Mouse (Mus musculus): Measurements from ENCODE around the gene Trappc6b. TPM values are rescaled to one million over a fixed set of nuclear protein-coding genes. Genes with fewer than 3 reads are reported as not detected.
A peak's percentile ranks its signal among the peaks of the same experiment; 100 is the strongest.

Trappc6b gene
- polyA plus RNA-seq (2015; fragmentation: Nextera tagmentation; extraction: Ambion mirVana) = 137 and 140 TPM in 2 replicates

DNA sequence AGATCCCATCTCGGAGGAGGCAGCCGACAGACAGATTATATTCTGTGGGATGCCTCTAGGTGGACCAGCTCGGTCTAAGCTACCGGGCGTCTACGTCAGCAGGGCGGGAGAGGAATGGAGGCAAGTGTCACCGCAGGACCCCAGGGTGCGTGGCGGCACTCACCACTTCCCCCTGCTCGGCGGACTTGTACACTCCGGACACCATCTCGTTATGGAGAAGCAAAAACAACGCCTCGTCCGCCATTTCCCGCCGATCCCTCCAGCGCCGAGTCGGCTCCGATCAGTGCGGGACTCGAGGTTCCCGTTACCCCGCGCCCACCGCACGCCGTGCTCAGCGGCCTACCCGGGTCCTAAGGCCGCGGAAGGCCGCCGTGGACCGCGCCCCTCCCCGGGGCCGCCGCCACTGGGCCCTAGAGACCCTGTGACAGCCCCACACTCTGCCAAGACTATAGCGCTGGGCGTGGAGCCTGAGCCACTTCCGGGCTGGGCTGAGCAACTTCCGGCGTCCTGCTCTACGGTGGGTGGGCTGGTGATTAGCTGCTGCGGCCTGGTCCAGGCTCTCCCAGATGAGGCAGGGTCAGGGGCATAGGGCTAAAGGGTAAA is at the start of gene Trappc6b:
Gene Trappc6b (minus strand): TSS at position 480 of the 603 bp plus-strand sequence.
- H3K9me3 ChIP-seq (replicated peaks) = no peaks in the 10 kb centered on the region
- H3K4me2 ChIP-seq = peak within 1 kb of the TSS; percentile 78
- peak within 1 kb of the TSS; percentile 91 for H3K27ac ChIP-seq
- WGBS = under 1% methylated on average over 49 of the region's 49 CpGs
- peaks cover 18% of the 10 kb centered on the region for H3K36me3 ChIP-seq (ENCODE audit: poor library complexity, severe bottlenecking)
- peak within 1 kb of the TSS; percentile 79 for H3K4me3 ChIP-seq
- H3K27me3 ChIP-seq = no peaks in the 10 kb centered on the region
- peak within 1 kb of the TSS; percentile 91 for H3K9ac ChIP-seq
- peaks cover 25% of the 10 kb centered on the region for H3K4me1 ChIP-seq
- ATAC-seq = peak; percentile 98

DNA sequence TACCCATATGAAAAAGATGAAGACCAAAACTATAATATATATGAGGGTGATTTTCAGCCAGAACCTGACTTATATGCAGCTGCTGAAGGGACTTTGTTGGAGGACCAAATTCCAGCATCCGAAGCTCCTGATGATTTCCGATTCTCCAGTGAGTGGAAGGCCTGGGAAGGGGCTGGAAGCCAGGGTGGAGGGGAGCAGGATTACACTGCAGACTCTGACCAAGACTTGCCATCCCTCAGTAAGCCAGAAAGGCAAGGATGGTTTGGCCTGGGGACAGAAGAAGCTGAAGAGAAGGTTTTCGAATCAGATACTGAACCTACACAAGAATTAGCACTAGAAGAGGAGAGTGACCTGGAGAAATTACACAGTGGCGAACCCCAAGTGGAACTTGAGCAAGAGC is 46.7 kb upstream of the Trappc6b start:
- H3K27me3 ChIP-seq = no peaks in the 10 kb centered on the region
- H3K4me1 ChIP-seq = no peaks in the 10 kb centered on the region
- no peak overlapping the region for H3K9ac ChIP-seq
- H3K27ac ChIP-seq = no peak overlapping the region
- H3K4me2 ChIP-seq = no peak overlapping the region
- 92% methylated on average over 4 of the region's 4 CpGs for WGBS
- no peaks in the 10 kb centered on the region for H3K36me3 ChIP-seq (ENCODE audit: poor library complexity, severe bottlenecking)
- ATAC-seq = no peak
- H3K9me3 ChIP-seq (replicated peaks) = no peaks in the 10 kb centered on the region
- H3K4me3 ChIP-seq = no peak overlapping the region

DNA sequence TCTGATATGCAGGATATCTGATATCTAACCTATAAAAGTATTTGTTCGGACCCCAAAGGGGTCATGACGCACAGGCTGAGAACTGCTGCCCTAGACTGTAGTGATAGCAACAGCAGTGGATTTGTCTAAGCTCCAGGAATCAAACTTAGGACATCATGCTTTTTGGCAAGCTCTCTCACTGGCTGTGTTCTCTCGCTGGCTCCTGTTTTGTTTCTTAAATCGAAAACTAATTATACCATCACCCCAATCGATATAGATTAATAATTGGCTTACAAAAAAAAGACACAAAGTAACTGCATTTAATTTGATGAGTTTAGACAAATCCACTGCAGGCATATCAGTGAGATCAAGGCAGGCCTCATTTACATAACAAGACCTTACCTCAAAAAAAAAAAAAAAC is 45.2 kb upstream of the Trappc6b start:
- Histone ChIP-seq H3K36me3 (ENCODE audit: poor library complexity, severe bottlenecking) (no peaks in the 10 kb centered on the region), H3K9ac (no peak overlapping the region), H3K4me1 (no peaks in the 10 kb centered on the region), H3K27me3 (no peaks in the 10 kb centered on the region), H3K9me3 (replicated peaks) (no peaks in the 10 kb centered on the region), H3K27ac (no peak overlapping the region), H3K4me3 (no peak overlapping the region), H3K4me2 (no peak overlapping the region)
- 81% methylated on average over 5 of the region's 5 CpGs for WGBS
- no peak for ATAC-seq

DNA sequence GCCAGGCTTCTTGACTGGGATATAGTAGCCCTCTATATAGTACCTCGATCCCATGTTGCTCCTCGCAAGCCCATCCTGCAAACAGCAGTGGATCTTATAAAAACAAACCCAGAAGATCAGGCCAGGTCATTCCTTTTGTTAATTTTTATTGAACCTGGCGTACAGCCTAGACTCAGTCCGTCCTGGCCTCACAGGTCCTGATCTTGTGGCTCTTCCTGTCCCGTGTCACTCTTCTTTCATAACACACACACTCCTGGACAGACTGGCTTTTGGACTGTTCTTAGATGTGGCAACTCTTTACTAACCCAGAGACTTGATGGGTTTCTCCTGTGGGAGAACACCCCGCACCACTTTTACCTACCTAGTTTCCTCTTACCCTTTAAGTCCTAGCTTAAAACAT is 44.6 kb upstream of the Trappc6b start:
- H3K4me3 ChIP-seq = no peak overlapping the region
- H3K9me3 ChIP-seq (replicated peaks) = no peaks in the 10 kb centered on the region
- H3K27ac ChIP-seq = no peak overlapping the region
- no peaks in the 10 kb centered on the region for H3K27me3 ChIP-seq
- 87% methylated on average over 6 of the region's 6 CpGs for WGBS
- H3K4me1 ChIP-seq = no peaks in the 10 kb centered on the region
- no peaks in the 10 kb centered on the region for H3K36me3 ChIP-seq (ENCODE audit: poor library complexity, severe bottlenecking)
- H3K9ac ChIP-seq = no peak overlapping the region
- no peak for ATAC-seq
- no peak overlapping the region for H3K4me2 ChIP-seq

DNA sequence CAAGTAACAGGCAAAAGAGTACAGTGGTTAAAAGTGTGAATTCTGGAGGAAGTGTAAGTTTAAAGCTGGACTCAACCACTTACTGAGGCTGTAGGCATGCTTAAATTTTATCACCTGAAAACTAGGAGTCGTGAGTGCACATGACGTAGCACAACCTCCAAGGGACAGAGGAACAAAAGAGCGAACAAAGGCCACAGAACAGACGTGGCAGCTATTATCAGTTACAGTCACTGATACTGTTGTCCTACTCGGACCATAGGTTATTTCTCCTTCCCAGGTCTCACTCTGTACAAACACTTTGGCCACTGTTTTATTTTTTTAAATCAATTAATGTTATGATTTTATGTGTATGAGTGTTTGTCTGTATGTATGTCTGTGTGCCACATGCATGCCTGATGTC is 43.5 kb upstream of the Trappc6b start:
- 73% methylated on average over 5 of the region's 5 CpGs for WGBS
- no peak for ATAC-seq
- Histone ChIP-seq H3K27me3 (no peaks in the 10 kb centered on the region), H3K4me1 (no peaks in the 10 kb centered on the region), H3K27ac (no peak overlapping the region), H3K9me3 (replicated peaks) (no peaks in the 10 kb centered on the region), H3K36me3 (ENCODE audit: poor library complexity, severe bottlenecking) (no peaks in the 10 kb centered on the region), H3K9ac (no peak overlapping the region), H3K4me2 (no peak overlapping the region), H3K4me3 (no peak overlapping the region)

DNA sequence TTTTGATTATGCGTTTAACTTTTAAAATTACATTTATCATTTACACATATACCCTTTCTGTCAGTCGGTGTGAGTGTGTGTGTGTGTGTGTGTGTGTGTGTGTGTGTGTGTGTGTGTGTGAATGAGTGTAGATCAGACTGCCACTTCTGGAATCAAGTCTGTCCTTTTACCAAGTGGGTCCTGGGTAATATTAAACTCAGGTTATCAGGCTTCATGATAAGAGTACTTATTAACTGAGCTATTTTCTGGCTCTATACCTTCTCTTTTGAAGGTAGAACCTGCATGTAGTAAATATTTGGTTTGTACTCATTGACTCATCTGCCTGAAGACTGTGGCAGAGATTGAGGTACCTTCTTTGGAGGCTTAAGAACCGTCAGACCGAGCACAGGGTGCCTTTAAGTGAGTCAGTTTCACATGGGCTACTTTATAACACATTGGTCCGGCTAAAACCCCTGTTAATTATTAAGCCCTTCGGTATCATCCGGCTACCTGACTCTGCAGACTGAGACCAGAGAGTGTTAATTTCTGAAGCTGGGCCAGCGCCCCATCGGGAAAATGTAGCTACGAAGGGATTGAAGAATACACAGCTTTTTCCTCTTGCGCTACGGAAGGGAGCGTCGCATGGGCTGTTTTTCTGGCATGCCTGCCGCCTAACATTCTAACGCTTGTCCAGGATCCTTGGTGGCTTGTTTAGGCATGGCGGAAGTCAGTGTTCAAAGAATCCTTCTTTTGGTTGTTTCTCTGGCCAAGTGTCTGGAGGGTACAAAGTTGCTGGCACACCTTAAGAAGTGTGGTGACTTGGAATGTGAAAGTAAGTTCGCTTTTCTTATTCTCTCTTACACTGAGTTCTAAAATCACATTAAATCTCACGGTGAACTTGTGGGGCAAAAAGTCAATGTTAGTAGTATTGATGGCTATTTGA is 34.1 kb upstream of the Trappc6b start, which contains the start of gene Mia2:
Gene Mia2 (plus strand): TSS at position 696 of the 922 bp plus-strand sequence.
- no peaks in the 10 kb centered on the region for H3K27me3 ChIP-seq
- H3K4me2 ChIP-seq = no peak within 1 kb of the TSS
- no peak for ATAC-seq
- H3K4me3 ChIP-seq = no peak within 1 kb of the TSS
- H3K9ac ChIP-seq = no peak within 1 kb of the TSS
- no peak within 1 kb of the TSS for H3K27ac ChIP-seq
- no peaks in the 10 kb centered on the region for H3K9me3 ChIP-seq (replicated peaks)
- H3K36me3 ChIP-seq (ENCODE audit: poor library complexity, severe bottlenecking) = no peaks in the 10 kb centered on the region
- 88% methylated on average over 19 of the region's 19 CpGs for WGBS
- no peaks in the 10 kb centered on the region for H3K4me1 ChIP-seq

DNA sequence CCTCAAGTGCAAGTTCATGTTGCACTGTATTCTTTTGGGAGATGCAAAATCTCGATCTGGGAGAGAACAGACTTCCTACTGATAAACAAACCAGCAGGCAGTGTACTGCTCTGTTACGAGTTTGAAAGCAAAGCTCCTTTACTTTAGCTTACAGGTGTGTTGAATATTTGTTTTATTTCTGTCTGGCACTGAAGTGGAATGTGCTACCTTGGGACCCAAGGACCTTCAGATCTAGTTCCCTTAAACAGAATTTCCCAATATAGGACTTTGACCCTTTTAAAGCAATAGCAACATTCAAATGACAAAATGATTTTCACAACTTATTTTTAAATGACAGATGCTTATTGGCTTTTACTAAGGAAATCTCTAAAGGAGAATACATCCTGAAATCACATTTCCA is 32.3 kb upstream of the Trappc6b start:
- ATAC-seq = no peak
- 72% methylated on average over 2 of the region's 2 CpGs for WGBS
- no peaks in the 10 kb centered on the region for H3K4me1 ChIP-seq
- H3K27ac ChIP-seq = no peak overlapping the region
- H3K27me3 ChIP-seq = no peaks in the 10 kb centered on the region
- H3K9ac ChIP-seq = no peak overlapping the region
- no peak overlapping the region for H3K4me2 ChIP-seq
- H3K36me3 ChIP-seq (ENCODE audit: poor library complexity, severe bottlenecking) = no peaks in the 10 kb centered on the region
- no peak overlapping the region for H3K4me3 ChIP-seq
- no peaks in the 10 kb centered on the region for H3K9me3 ChIP-seq (replicated peaks)

DNA sequence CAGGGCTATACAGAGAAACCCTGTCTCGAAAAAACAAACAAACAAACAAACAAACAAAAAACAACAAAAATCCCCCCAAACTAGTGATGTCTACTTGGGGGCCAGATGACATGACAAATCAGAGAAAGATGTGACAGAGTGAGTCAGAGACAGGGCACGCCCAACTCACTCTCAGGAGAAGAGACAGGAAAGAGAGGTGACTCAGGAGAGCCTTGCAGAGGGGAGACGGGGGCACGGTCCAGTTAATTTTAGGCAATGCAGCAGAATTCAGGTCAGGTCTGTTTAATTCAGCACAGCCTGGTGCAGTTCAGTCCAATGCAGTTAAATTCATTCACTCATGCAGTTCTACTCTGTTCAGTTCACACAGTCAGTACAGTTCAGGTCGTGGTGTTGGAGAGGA is 24.9 kb upstream of the Trappc6b start:
- Histone ChIP-seq H3K9ac (no peak overlapping the region), H3K4me2 (no peak overlapping the region), H3K36me3 (ENCODE audit: poor library complexity, severe bottlenecking) (no peaks in the 10 kb centered on the region), H3K27ac (no peak overlapping the region), H3K27me3 (no peaks in the 10 kb centered on the region), H3K4me3 (no peak overlapping the region), H3K9me3 (replicated peaks) (no peaks in the 10 kb centered on the region), H3K4me1 (no peaks in the 10 kb centered on the region)
- WGBS = 81% methylated on average over 5 of the region's 5 CpGs
- no peak for ATAC-seq

DNA sequence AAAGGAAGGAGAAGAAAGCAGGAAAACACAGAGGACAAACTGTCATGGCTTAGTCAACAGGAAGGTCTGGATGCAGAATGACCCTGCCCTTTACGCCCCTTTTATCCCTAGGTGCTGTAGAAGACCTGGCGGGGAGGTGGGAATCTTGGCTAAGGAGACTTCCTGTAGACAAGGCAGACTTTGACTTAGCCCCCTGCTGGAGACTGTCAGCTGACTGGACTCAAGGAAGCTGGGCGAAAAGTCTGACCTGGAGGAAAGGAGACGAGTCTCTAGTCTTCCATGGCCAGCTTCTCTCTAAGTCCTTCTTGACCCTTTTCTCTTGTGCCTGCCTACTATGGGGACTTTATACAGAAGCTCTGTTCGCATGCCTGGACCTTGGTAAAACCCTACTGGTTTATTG is 23.2 kb upstream of the Trappc6b start:
- H3K9ac ChIP-seq = no peak overlapping the region
- no peak overlapping the region for H3K4me3 ChIP-seq
- WGBS = 85% methylated on average over 5 of the region's 5 CpGs
- H3K36me3 ChIP-seq (ENCODE audit: poor library complexity, severe bottlenecking) = no peaks in the 10 kb centered on the region
- no peak overlapping the region for H3K4me2 ChIP-seq
- H3K27me3 ChIP-seq = no peaks in the 10 kb centered on the region
- ATAC-seq = no peak
- H3K4me1 ChIP-seq = no peaks in the 10 kb centered on the region
- H3K9me3 ChIP-seq (replicated peaks) = no peaks in the 10 kb centered on the region
- no peak overlapping the region for H3K27ac ChIP-seq

DNA sequence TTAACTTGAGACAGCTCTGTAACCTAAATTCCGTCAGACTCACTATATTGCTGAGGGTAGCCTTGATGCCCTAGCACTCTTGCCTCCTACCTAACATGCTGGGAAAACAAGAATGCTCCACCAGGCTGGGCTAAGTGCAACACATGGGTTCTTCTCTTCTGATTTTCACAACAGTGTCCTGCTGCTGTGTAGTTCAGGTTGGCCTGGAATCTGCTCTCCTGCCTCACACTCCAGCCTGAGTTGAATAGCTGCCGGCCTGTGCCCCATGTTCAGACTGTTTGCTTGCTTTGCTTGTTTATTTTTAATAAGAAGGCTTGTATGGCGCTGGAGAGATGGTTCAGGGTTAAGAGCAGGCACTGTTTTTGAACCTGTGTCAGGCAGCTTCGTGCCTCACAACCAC is 19.2 kb upstream of the Trappc6b start:
- WGBS = 85% methylated on average over 4 of the region's 4 CpGs
- no peaks in the 10 kb centered on the region for H3K4me1 ChIP-seq
- no peak overlapping the region for H3K4me2 ChIP-seq
- H3K4me3 ChIP-seq = no peak overlapping the region
- no peak for ATAC-seq
- no peaks in the 10 kb centered on the region for H3K36me3 ChIP-seq (ENCODE audit: poor library complexity, severe bottlenecking)
- H3K27ac ChIP-seq = no peak overlapping the region
- H3K9ac ChIP-seq = no peak overlapping the region
- H3K9me3 ChIP-seq (replicated peaks) = no peaks in the 10 kb centered on the region
- no peaks in the 10 kb centered on the region for H3K27me3 ChIP-seq

DNA sequence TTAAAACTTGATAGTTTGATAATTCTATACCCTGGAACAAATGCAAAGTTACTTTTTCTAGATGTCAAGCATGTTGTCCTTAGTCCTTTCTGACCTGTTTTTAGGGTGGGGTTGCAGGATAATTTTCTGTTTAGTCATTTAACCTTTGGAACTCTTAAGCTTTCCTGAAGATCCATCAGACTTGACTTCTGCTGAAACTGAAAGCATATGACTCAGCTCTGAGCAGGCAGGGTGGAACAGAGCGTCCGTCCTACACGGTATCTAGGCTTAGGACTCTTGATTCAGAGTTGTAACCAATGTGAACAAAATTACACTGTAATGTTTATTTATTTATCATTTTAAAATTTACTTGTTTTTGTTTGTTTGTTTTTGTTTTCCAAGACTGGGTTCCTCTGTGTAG is 16.6 kb upstream of the Trappc6b start:
- Histone ChIP-seq H3K4me2 (no peak overlapping the region), H3K9me3 (replicated peaks) (no peaks in the 10 kb centered on the region), H3K4me1 (no peaks in the 10 kb centered on the region), H3K27ac (no peak overlapping the region), H3K9ac (no peak overlapping the region), H3K27me3 (no peaks in the 10 kb centered on the region), H3K4me3 (no peak overlapping the region), H3K36me3 (ENCODE audit: poor library complexity, severe bottlenecking) (peaks cover 13% of the 10 kb centered on the region)
- 92% methylated on average over 3 of the region's 3 CpGs for WGBS
- no peak for ATAC-seq

DNA sequence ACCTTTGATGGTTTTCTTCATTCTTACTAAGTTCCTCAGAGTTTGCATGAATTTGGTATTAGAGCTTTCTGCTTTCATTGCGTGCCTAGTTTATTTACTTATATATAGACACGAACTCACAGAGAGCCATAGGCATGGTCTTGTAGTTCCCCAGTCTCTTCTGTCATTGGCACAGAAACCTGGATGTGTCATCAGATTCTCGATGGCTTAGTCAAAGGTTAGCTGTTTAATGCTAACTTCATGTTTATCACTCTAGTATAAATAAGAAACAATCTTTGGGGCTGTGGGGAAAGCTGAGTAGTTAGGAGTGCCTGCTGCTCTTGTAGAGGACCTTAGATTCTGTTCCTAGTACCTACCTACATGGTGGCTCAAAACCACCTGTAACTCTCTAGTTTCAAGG is 15.7 kb upstream of the Trappc6b start:
- ATAC-seq = no peak
- no peaks in the 10 kb centered on the region for H3K4me1 ChIP-seq
- WGBS = 94% methylated on average over 3 of the region's 3 CpGs

More for the DNA sequence above, 15.7 kb upstream of the Trappc6b start:
- no peak overlapping the region for H3K9ac ChIP-seq
- no peaks in the 10 kb centered on the region for H3K27me3 ChIP-seq
- H3K36me3 ChIP-seq (ENCODE audit: poor library complexity, severe bottlenecking) = peaks cover 21% of the 10 kb centered on the region
- no peak overlapping the region for H3K4me2 ChIP-seq
- H3K4me3 ChIP-seq = no peak overlapping the region
- no peaks in the 10 kb centered on the region for H3K9me3 ChIP-seq (replicated peaks)
- H3K27ac ChIP-seq = no peak overlapping the region
